Mouse (Mus musculus) myocyte (in vitro differentiated cells): ENCODE measurements around the gene Acp5. TPM values are rescaled to one million over a fixed set of nuclear protein-coding genes. Genes with fewer than 3 reads are reported as not detected.

Experiments
- H3K27me3 ChIP-seq: one replicate; pipeline ENCODE4 v1.6.1; 2011; ENCODE audit not compliant: control insufficient read depth, insufficient read depth, insufficient read length
- H3K36me3 ChIP-seq: one replicate; pipeline ENCODE4 v1.6.1; 2011; ENCODE audit not compliant: control insufficient read depth, insufficient read depth
- H3K4me2 ChIP-seq: one replicate; pipeline ENCODE4 v1.6.1; 2011; ENCODE audit warnings: low read depth, control low read depth
- H3K4me3 ChIP-seq: one replicate; pipeline ENCODE4 v1.5.1; 2011; ENCODE audit warnings: mild to moderate bottlenecking, control low read depth, moderate library complexity
- H3K79me2 ChIP-seq: one replicate; pipeline ENCODE4 v1.6.1; 2011; ENCODE audit not compliant: control insufficient read depth, insufficient read depth
- H3ac ChIP-seq: one replicate; pipeline ENCODE4 v1.6.1; 2011; ENCODE audit not compliant: control insufficient read depth, insufficient read length
- CEBPB ChIP-seq: IDR thresholded peaks from 2 replicates; pipeline ENCODE4 v1.6.1; 2011; ENCODE audit warnings: mild to moderate bottlenecking, moderate library complexity; ENCODE audit not compliant: poor library complexity, insufficient read depth, severe bottlenecking
- E2F4 ChIP-seq: IDR thresholded peaks from one replicate; pipeline ENCODE4 v1.6.1; 2011; ENCODE audit warnings: mild to moderate bottlenecking, control low read depth, moderate library complexity; ENCODE audit not compliant: insufficient read depth
- MAX ChIP-seq: IDR thresholded peaks from one replicate; pipeline ENCODE4 v1.6.1; 2011; ENCODE audit warnings: low read depth, mild to moderate bottlenecking, control low read depth
- MYOD1 ChIP-seq, 3 experiments: IDR thresholded peaks; one replicate each; pipeline ENCODE4 v1.6.1; 2011; ENCODE audit warnings: control low read depth in 2 of 3, low read depth in 2 of 3, mild to moderate bottlenecking in 2 of 3, moderate library complexity in 1 of 3; ENCODE audit not compliant: insufficient read length in 2 of 3, control insufficient read depth in 1 of 3
- MYOG ChIP-seq, 3 experiments: IDR thresholded peaks; one replicate each; pipeline ENCODE4 v1.6.1; 2011; ENCODE audit warnings: control low read depth in 2 of 3, low read depth in 2 of 3, mild to moderate bottlenecking in 2 of 3; ENCODE audit not compliant: insufficient read length in 2 of 3, control insufficient read depth in 1 of 3, insufficient read depth in 1 of 3
- POLR2A ChIP-seq: IDR thresholded peaks from one replicate; pipeline ENCODE4 v1.6.1; 2011; ENCODE audit warnings: low read depth, mild to moderate bottlenecking, control low read depth, moderate library complexity; ENCODE audit not compliant: insufficient read length
- POLR2AphosphoS2 ChIP-seq: IDR thresholded peaks from one replicate; pipeline ENCODE4 v1.6.1; 2011; ENCODE audit warnings: low read depth, control low read depth; ENCODE audit not compliant: insufficient read length
- REST ChIP-seq: IDR thresholded peaks from one replicate; pipeline ENCODE4 v1.6.1; 2011; ENCODE audit warnings: mild to moderate bottlenecking, control low read depth, moderate library complexity; ENCODE audit not compliant: insufficient read depth, insufficient read length
- SRF ChIP-seq: IDR thresholded peaks from one replicate; pipeline ENCODE4 v1.6.1; 2011; ENCODE audit warnings: low read depth; ENCODE audit not compliant: control insufficient read depth, insufficient read length
- TCF12 ChIP-seq: IDR thresholded peaks from one replicate; pipeline ENCODE4 v1.6.1; 2011; ENCODE audit warnings: mild to moderate bottlenecking, control low read depth; ENCODE audit not compliant: poor library complexity, insufficient read depth, severe bottlenecking
- TCF3 ChIP-seq: IDR thresholded peaks from one replicate; pipeline ENCODE4 v1.6.1; 2011; ENCODE audit warnings: low read depth, control low read depth; ENCODE audit not compliant: insufficient read length
- USF1 ChIP-seq: IDR thresholded peaks from one replicate; pipeline ENCODE4 v1.6.1; 2011; ENCODE audit warnings: low read depth, mild to moderate bottlenecking, control low read depth, moderate library complexity
- polyA plus RNA-seq: library from polyadenylated mRNA; unstranded; fragments of >200 nt; fragmentation: generic; extraction: Trizol; gene quantifications from one replicate; pipeline ENCODE4 v1.2.1, GENCODE M21; 2012; ENCODE audit warnings: missing spikeins

The Acp5 gene
- 0.16 TPM for polyA plus RNA-seq

DNA sequence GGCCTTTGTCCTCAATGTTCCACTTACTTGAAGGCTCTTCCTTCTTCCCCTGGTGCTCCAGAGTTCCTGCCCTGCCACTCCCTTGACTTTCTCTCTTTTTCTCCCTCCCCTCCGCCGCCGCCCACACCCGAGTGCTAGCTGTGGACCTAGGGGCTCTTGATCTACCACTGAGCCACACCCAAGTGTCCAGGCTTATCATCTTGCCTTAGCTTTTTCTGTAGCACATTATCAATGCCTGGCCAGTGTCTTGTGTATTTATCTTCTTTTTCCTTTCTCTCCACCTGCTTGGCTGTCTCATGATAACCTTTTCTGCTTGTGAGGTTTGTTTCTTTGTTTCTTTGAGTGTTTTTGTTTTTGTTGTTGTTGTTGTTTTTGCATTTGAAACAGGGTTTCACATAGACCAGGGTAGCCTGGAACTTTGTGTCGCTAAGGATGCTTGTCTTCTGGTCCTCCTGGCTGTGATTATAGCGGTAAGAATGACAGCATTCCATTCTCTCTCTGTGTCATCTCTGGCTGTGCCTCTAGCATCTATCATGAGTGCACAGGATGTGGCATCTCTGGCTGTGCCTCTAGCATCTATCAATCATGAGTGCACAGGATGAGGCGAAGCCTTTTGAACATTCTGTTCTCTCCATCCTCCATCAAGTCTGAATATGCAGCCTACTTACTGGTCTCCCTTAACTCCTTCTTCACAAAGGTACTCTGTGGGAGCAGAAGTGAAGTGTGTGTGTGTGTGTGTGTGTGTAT, at the start of gene Acp5:
Acp5 (minus strand) TSS at position 68 of the 747 bp plus-strand sequence.
- TF ChIP-seq MAX: no peak
- TF ChIP-seq MYOG (IDR thresholded peaks at IDR 0.05; ENCODE audit: control insufficient read depth in 1 of 3, insufficient read depth in 1 of 3, insufficient read length in 2 of 3, low read depth in 2 of 3): no peak
- TF ChIP-seq TCF3: no peak
- no peak for TF ChIP-seq TCF12
- no peak for TF ChIP-seq CEBPB
- TF ChIP-seq SRF: no peak
- no peak for TF ChIP-seq E2F4
- TF ChIP-seq REST: no peak
- TF ChIP-seq POLR2A: no peak
- no peak for TF ChIP-seq USF1
- TF ChIP-seq POLR2AphosphoS2: no peak
- TF ChIP-seq MYOD1 (IDR thresholded peaks at IDR 0.05; ENCODE audit: control insufficient read depth in 1 of 3, insufficient read length in 2 of 3, low read depth in 2 of 3): no peak
- H3K79me2 ChIP-seq: no peaks in the 10 kb centered on the region
- H3K4me3 ChIP-seq: no peak within 1 kb of the TSS
- no peak within 1 kb of the TSS for H3ac ChIP-seq
- no peaks in the 10 kb centered on the region for H3K27me3 ChIP-seq
- H3K36me3 ChIP-seq: no peaks in the 10 kb centered on the region
- no peak within 1 kb of the TSS for H3K4me2 ChIP-seq

GRCm38 (mm10) chr9:22172318-22172717, 36.8 kb upstream of the Acp5 start:
- Histone ChIP-seq H3K4me2 (no peak overlapping the region), H3K4me3 (no peak overlapping the region), H3ac (no peak overlapping the region), H3K36me3 (no peaks in the 10 kb centered on the region), H3K27me3 (no peaks in the 10 kb centered on the region), H3K79me2 (no peaks in the 10 kb centered on the region)
- TF ChIP-seq MYOG (IDR thresholded peaks at IDR 0.05; ENCODE audit: control insufficient read depth in 1 of 3, insufficient read depth in 1 of 3, insufficient read length in 2 of 3, low read depth in 2 of 3) (no peak), SRF (no peak), USF1 (no peak), TCF3 (no peak), POLR2AphosphoS2 (no peak), E2F4 (no peak)

DNA sequence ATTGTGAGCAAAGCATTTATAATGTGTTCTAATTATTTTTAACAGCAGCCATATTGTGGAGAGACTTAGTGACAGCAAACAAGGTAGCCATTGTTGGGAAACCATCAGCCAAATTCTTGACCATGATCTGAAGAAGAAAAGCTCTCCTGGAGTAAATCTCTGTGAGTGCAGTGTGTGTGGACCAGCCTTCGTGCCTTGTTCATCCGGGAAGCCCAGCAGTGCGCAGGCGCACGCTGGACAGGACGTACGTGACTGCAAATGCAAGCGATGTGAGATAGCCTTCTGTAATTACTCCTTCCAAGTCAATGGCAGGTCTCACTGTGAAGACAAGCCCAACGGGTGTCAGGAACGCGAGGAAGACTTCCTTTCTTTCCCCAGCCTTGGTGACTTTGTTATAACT, 33.8 kb upstream of the Acp5 start:
- Histone ChIP-seq H3K36me3 (no peaks in the 10 kb centered on the region), H3K27me3 (no peaks in the 10 kb centered on the region), H3ac (no peak overlapping the region), H3K4me2 (no peak overlapping the region), H3K4me3 (no peak overlapping the region), H3K79me2 (no peaks in the 10 kb centered on the region)
- TF ChIP-seq POLR2A: no peak
- no peak for TF ChIP-seq USF1
- no peak for TF ChIP-seq POLR2AphosphoS2
- no peak for TF ChIP-seq SRF
- TF ChIP-seq MYOD1 (IDR thresholded peaks at IDR 0.05; ENCODE audit: control insufficient read depth in 1 of 3, insufficient read length in 2 of 3, low read depth in 2 of 3): no peak
- TF ChIP-seq REST: no peak
- no peak for TF ChIP-seq CEBPB
- no peak for TF ChIP-seq E2F4
- TF ChIP-seq TCF12: no peak
- no peak for TF ChIP-seq TCF3
- no peak for TF ChIP-seq MYOG (IDR thresholded peaks at IDR 0.05; ENCODE audit: control insufficient read depth in 1 of 3, insufficient read depth in 1 of 3, insufficient read length in 2 of 3, low read depth in 2 of 3)
- TF ChIP-seq MAX: no peak

- Histone ChIP-seq H3K79me2 (no peaks in the 10 kb centered on the region), H3K27me3 (no peaks in the 10 kb centered on the region), H3ac (no peak overlapping the region), H3K4me2 (no peak overlapping the region), H3K36me3 (no peaks in the 10 kb centered on the region), H3K4me3 (no peak overlapping the region)
- no peak for TF ChIP-seq USF1
- no peak for TF ChIP-seq POLR2A
- no peak for TF ChIP-seq SRF
- no peak for TF ChIP-seq TCF12
- TF ChIP-seq E2F4: no peak
- no peak for TF ChIP-seq MYOD1 (IDR thresholded peaks at IDR 0.05; ENCODE audit: control insufficient read depth in 1 of 3, insufficient read length in 2 of 3, low read depth in 2 of 3)
- no peak for TF ChIP-seq MAX
- TF ChIP-seq TCF3: no peak
- TF ChIP-seq REST: no peak
These were observed 32.2 kb upstream of the Acp5 start for GRCm38 (mm10) chr9:22167751-22168150.

GRCm38 (mm10) chr9:22166686-22167085, 31.2 kb upstream of the Acp5 start:
- no peaks in the 10 kb centered on the region for H3K79me2 ChIP-seq
- no peak overlapping the region for H3K4me2 ChIP-seq
- no peak overlapping the region for H3K4me3 ChIP-seq
- H3K27me3 ChIP-seq: no peaks in the 10 kb centered on the region
- TF ChIP-seq POLR2AphosphoS2 (no peak), MAX (no peak), REST (no peak), MYOG (IDR thresholded peaks at IDR 0.05; ENCODE audit: control insufficient read depth in 1 of 3, insufficient read depth in 1 of 3, insufficient read length in 2 of 3, low read depth in 2 of 3) (no peak), MYOD1 (IDR thresholded peaks at IDR 0.05; ENCODE audit: control insufficient read depth in 1 of 3, insufficient read length in 2 of 3, low read depth in 2 of 3) (no peak), SRF (no peak), E2F4 (no peak), CEBPB (no peak), TCF3 (no peak), TCF12 (no peak), USF1 (no peak), POLR2A (no peak)
- no peaks in the 10 kb centered on the region for H3K36me3 ChIP-seq
- no peak overlapping the region for H3ac ChIP-seq
